Mouse (Mus musculus) embryonic facial prominence, embryonic 11.5 days (tissue): ENCODE data around the gene Kif3c. TPM values are rescaled to one million over a fixed set of nuclear protein-coding genes. Genes with fewer than 3 reads are reported as not detected.
A peak's percentile ranks its signal among the peaks of the same experiment; 100 is the strongest.

Source experiments
- ATAC-seq: fragments of 200-750 bp; cut with Nextera tagmentation; replicated peaks from 2 replicates; pipeline ENCODE4 v1.8.0; 2017; ENCODE audit warnings: low read depth; ENCODE audit not compliant: insufficient number of reproducible peaks, low FRiP score, low TSS enrichment
- DNase-seq: peaks from one replicate; pipeline ENCODE4 v3.0.0-alpha.2; 2015; ENCODE audit warnings: low spot score
- H3K27ac ChIP-seq: fragments of 300-500 bp; sonication (generic); replicated peaks from 2 replicates; pipeline ENCODE4 v1.5.1; 2014; ENCODE audit warnings: mild to moderate bottlenecking, low read depth, low read length, control low read depth
- H3K27me3 ChIP-seq: fragments of 300-500 bp; sonication (generic); 2 replicates; pipeline ENCODE4 v1.6.1; 2014; ENCODE audit warnings: mild to moderate bottlenecking, low read length, moderate library complexity, mixed read lengths; ENCODE audit not compliant: control insufficient read depth, insufficient read depth
- H3K36me3 ChIP-seq: fragments of 300-500 bp; sonication (generic); replicated peaks from 2 replicates; pipeline ENCODE4 v1.6.1; 2014; ENCODE audit warnings: low read depth, mild to moderate bottlenecking, low read length, moderate library complexity, mixed read lengths; ENCODE audit not compliant: control insufficient read depth, insufficient read depth
- H3K4me1 ChIP-seq: fragments of 300-500 bp; sonication (generic); 2 replicates; pipeline ENCODE4 v1.6.1; 2014; ENCODE audit warnings: low read length, mixed read lengths; ENCODE audit not compliant: control insufficient read depth, insufficient read depth
- H3K4me2 ChIP-seq: fragments of 300-500 bp; sonication (generic); 2 replicates; pipeline ENCODE4 v1.6.1; 2014; ENCODE audit warnings: low read depth, mild to moderate bottlenecking, control low read depth, low read length, moderate library complexity
- H3K4me3 ChIP-seq: fragments of 300-500 bp; sonication (generic); 2 replicates; pipeline ENCODE4 v1.5.1; 2014; ENCODE audit warnings: low read depth, low read length, control low read depth
- H3K9ac ChIP-seq: fragments of 300-500 bp; sonication (generic); replicated peaks from 2 replicates; pipeline ENCODE4 v1.6.1; 2014; ENCODE audit warnings: mild to moderate bottlenecking, control low read depth, low read length
- H3K9me3 ChIP-seq: fragments of 300-500 bp; sonication (generic); replicated peaks from 2 replicates; pipeline ENCODE4 v1.6.1; 2016; ENCODE audit warnings: mild to moderate bottlenecking, low read length, inconsistent platforms, mixed read lengths; ENCODE audit not compliant: control insufficient read depth
- WGBS: fragments of 180-500 bp; shearing (Covaris S2); extraction: QIAGEN DNeasy Blood & Tissue Kit; methylation state at CpG from one replicate; pipeline ENCODE4 v1.1.7; 2014; 5-methylcytosine and 5-hydroxymethylcytosine counted together
- polyA plus RNA-seq: library from polyadenylated mRNA; unstranded; fragments of >200 nt; fragmentation: Nextera tagmentation; extraction: Ambion mirVana; gene quantifications from 2 replicates; pipeline ENCODE4 v1.2.1, GENCODE M21; 2014

The Kif3c gene
- polyA plus RNA-seq, 1 experiment from 2014 or later, result 16.1 TPM

GRCm38 (mm10) chr12:3360043-3360442, 4.9 kb upstream of the Kif3c start:
- no peaks in the 10 kb centered on the region for H3K9me3 ChIP-seq
- no peaks in the 10 kb centered on the region for H3K4me1 ChIP-seq
- ATAC-seq (no peak), DNase-seq (no peak)
- no peak overlapping the region for H3K27ac ChIP-seq
- H3K4me2 ChIP-seq, result no peak overlapping the region
- H3K4me3 ChIP-seq, result no peak overlapping the region
- H3K9ac ChIP-seq, result no peak overlapping the region
- no peaks in the 10 kb centered on the region for H3K27me3 ChIP-seq
- H3K36me3 ChIP-seq, result no peaks in the 10 kb centered on the region
- WGBS, result 90% methylated on average over 2 of the region's 2 CpGs

GRCm38 (mm10) chr12:3364076-3364475, 856 bp upstream of the Kif3c start:
- Histone ChIP-seq H3K4me1 (no peaks in the 10 kb centered on the region), H3K4me2 (no peak overlapping the region), H3K36me3 (peaks cover 3% of the 10 kb centered on the region), H3K27ac (no peak overlapping the region), H3K9me3 (no peaks in the 10 kb centered on the region; the same call in 1 of the 2 replicates), H3K4me3 (no peak overlapping the region), H3K9ac (no peak overlapping the region; the same call in 1 of the 2 replicates), H3K27me3 (no peaks in the 10 kb centered on the region)
- ATAC-seq, result no peak
- DNase-seq, result no peak
- 91% methylated on average over 5 of the region's 5 CpGs for WGBS

DNA sequence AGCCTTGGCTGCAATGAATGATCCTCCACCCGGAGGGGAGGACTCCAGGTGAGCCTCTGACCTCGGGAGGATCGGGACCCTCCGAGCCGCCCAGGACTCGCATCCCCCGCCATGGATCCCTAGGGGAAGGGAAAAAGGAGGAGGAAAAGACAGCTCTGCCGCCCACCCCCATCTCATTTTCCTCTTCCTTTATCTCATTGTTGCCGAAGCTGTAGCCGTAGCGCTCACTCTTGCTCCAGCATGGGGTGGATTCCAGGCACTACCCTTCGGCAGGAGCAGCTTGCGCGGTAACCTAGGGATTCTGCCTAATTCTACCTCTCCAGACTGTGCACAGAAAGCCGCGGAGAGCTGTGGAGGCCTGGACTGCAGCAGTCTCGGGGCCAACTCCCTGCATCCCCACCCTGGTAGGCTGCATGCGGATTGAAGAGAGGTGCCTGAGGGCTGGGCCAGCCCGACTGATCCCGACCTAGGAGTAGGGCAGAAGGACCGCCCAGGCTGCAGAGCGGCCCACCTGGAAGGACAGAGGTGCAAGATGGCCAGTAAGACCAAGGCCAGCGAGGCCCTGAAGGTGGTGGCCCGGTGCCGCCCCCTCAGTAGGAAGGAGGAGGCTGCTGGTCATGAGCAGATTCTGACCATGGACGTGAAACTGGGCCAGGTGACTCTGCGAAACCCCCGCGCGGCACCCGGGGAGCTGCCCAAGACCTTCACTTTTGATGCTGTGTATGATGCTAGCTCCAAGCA, 687 bp downstream of the Kif3c start:
- H3K9me3 ChIP-seq, result no peaks in the 10 kb centered on the region; the same call in 1 of the 2 replicates
- peak overlapping the region; percentile 11; the same call in 1 of the 2 replicates for H3K27ac ChIP-seq
- 2% methylated on average over 31 of the region's 31 CpGs for WGBS
- H3K27me3 ChIP-seq, result no peaks in the 10 kb centered on the region
- peak overlapping the region; percentile 67 for H3K4me3 ChIP-seq
- H3K4me1 ChIP-seq, result no peaks in the 10 kb centered on the region
- peak overlapping the region; percentile 59 for H3K4me2 ChIP-seq
- ATAC-seq (peak; percentile 25), DNase-seq (peak; percentile 30)
- peaks cover 3% of the 10 kb centered on the region for H3K36me3 ChIP-seq
- peak overlapping the region; percentile 84 for H3K9ac ChIP-seq

- Histone ChIP-seq H3K27me3 (no peaks in the 10 kb centered on the region), H3K9me3 (no peaks in the 10 kb centered on the region; the same call in 1 of the 2 replicates), H3K9ac (peak overlapping the region; percentile 84), H3K4me2 (peak overlapping the region; percentile 59), H3K27ac (no peak overlapping the region), H3K36me3 (peaks cover 3% of the 10 kb centered on the region), H3K4me3 (peak overlapping the region; percentile 67), H3K4me1 (no peaks in the 10 kb centered on the region)
- no peak for ATAC-seq
- DNase-seq, result no peak
- 62% methylated on average over 22 of the region's 22 CpGs for WGBS
Observed at GRCm38 (mm10) chr12:3366190-3366956, 1.4 kb downstream of the Kif3c start.

GRCm38 (mm10) chr12:3366957-3367260, 2.0 kb downstream of the Kif3c start:
- 97% methylated on average over 14 of the region's 14 CpGs for WGBS
- no peak overlapping the region for H3K27ac ChIP-seq
- no peak for DNase-seq
- H3K9ac ChIP-seq, result no peak overlapping the region
- no peaks in the 10 kb centered on the region; the same call in 1 of the 2 replicates for H3K9me3 ChIP-seq
- no peaks in the 10 kb centered on the region for H3K27me3 ChIP-seq
- no peaks in the 10 kb centered on the region for H3K4me1 ChIP-seq
- no peak for ATAC-seq
- no peak overlapping the region for H3K4me2 ChIP-seq
- peaks cover 3% of the 10 kb centered on the region for H3K36me3 ChIP-seq
- no peak overlapping the region for H3K4me3 ChIP-seq

GRCm38 (mm10) chr12:3368771-3369170, 3.8 kb downstream of the Kif3c start:
- WGBS, result 65% methylated on average over 3 of the region's 3 CpGs
- Histone ChIP-seq H3K4me1 (no peaks in the 10 kb centered on the region), H3K9ac (peak overlapping the region; percentile 30; the same call in 1 of the 2 replicates), H3K4me3 (peak overlapping the region; percentile 2; the same call in 1 of the 2 replicates), H3K27ac (no peak overlapping the region), H3K4me2 (peak overlapping the region; percentile 8; the same call in 1 of the 2 replicates), H3K36me3 (peaks cover 3% of the 10 kb centered on the region), H3K9me3 (no peaks in the 10 kb centered on the region; the same call in 1 of the 2 replicates), H3K27me3 (no peaks in the 10 kb centered on the region)
- ATAC-seq (no peak), DNase-seq (no peak)

- Histone ChIP-seq H3K27me3 (no peaks in the 10 kb centered on the region), H3K4me3 (no peak overlapping the region), H3K36me3 (peaks cover 3% of the 10 kb centered on the region), H3K9me3 (no peaks in the 10 kb centered on the region; the same call in 1 of the 2 replicates), H3K4me2 (peak overlapping the region; percentile 8; the same call in 1 of the 2 replicates), H3K27ac (no peak overlapping the region), H3K4me1 (no peaks in the 10 kb centered on the region), H3K9ac (no peak overlapping the region)
- DNase-seq (no peak), ATAC-seq (no peak)
- 17% methylated on average over 11 of the region's 11 CpGs for WGBS
Observed at GRCm38 (mm10) chr12:3370979-3371925, 6.3 kb downstream of the Kif3c start.
